Mouse (Mus musculus) activated CD4-positive, CD25-positive, alpha-beta regulatory T cell (primary cell): ENCODE measurements around the gene Gcm2. TPM values are rescaled to one million over a fixed set of nuclear protein-coding genes. Genes with fewer than 3 reads are reported as not detected.

Experiments used
- polyA plus RNA-seq, 2 experiments: library from polyadenylated mRNA; unstranded; fragments of 100-300 nt; shearing (Covaris generic); gene quantifications; one replicate each; pipeline ENCODE4 v1.2.1; 2017

Gene Gcm2
- not detected for polyA plus RNA-seq

DNA sequence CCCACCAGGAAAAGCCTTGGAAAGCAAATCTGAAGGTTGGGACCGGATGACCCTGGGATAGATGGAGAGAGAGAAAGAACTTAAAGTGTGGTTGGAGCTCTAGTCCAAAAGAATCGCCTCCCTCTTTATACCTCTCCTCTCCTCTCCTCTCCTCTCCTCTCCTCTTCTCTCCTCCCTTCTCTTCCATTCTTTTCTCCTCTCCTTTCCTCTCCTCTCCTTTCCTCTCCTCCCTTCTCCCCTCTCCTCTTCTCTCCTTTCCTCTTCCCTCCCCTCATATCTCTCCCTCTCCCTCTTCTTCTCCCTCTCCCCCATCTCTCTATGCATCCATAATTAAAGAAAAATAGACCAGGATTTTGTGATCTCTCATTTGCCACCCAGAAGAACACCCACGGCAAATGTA, at the start of gene Gcm2:
Gcm2 (minus strand) TSS at position 101 of the 400 bp plus-strand sequence.

DNA sequence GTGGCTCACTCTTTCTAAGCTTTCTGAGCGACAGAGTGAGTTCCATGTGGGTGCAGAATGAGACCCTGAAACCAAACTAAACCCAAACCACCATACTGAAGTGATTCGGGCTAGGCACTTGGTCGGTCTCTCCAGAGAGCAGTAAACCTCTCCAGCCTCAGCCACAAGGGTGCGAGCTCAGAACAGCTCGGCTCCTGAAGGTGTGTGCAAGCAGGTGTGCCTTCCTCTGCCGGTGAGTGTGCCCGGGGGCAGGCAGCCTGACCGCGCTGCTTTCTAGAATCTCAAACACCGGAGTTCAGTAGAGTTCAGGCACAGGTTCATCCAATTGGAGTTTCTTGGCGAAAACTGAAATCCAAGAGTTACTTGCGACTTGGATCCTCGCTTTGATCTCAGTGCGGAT, 3.1 kb upstream of the Gcm2 start, which contains the start of gene Sycp2l:
Sycp2l (plus strand) TSS at position 368 of the 400 bp plus-strand sequence.

DNA sequence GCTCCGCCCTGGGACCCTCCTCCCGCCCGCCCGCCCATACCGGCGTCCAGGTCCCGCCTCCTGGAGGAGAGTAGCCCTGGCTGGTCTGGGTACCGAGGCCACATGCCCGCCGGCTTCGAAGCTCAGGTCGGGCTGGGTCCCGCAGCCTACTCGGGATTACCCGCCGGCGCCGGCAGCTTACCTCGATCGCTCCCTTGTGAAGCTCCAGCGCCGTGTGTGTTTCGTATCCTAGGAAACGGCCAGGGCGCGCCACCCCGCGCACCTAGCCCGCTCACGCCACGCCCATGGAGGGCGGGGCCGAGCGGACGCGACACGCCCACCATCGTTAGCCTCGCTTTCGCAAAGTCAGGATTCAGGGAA, 31.4 kb downstream of the Gcm2 start, which contains the start of gene Mak:
Mak (minus strand) TSS at position 286 of the 360 bp plus-strand sequence.

Other genes with a start within 250 kb of the Gcm2 start
- gene Pak1ip1, start 110.0 kb downstream of the Gcm2 start, polyA plus RNA-seq: 10 to 100 TPM; 75.8 to 90.3 TPM
- 100 to 1,000 TPM; 201 to 225 TPM for gene Tmem14c, start 94.7 kb downstream of the Gcm2 start, polyA plus RNA-seq
- gene Mak, start 31.3 kb downstream of the Gcm2 start, polyA plus RNA-seq: under 1 TPM in 1 of 2 experiments, not detected in 1; 0.17 TPM
- under 1 TPM in 1 of 2 experiments, not detected in 1; 0.41 TPM for gene Sycp2l, start 3.3 kb upstream of the Gcm2 start, polyA plus RNA-seq
- gene Elovl2, start 109.4 kb upstream of the Gcm2 start, polyA plus RNA-seq: not detected
- 1 to 10 TPM; 8.5 to 9.1 TPM for gene Smim13, start 138.8 kb upstream of the Gcm2 start, polyA plus RNA-seq
- not detected for gene Gm17364, start 162.9 kb upstream of the Gcm2 start, polyA plus RNA-seq